Mouse (Mus musculus) limb, embryonic 14.5 days (tissue): ENCODE measurements around the gene Mvb12a. TPM values are rescaled to one million over a fixed set of nuclear protein-coding genes. Genes with fewer than 3 reads are reported as not detected.

ENCODE experiments used
- ATAC-seq: fragments of 200-750 bp; cut with Nextera tagmentation; 2 replicates; pipeline ENCODE4 v1.8.0; 2017; ENCODE audit warnings: low read depth, moderate number of reproducible peaks, moderate TSS enrichment; ENCODE audit not compliant: low FRiP score
- DNase-seq: peaks from one replicate; pipeline ENCODE4 v3.0.0-alpha.2; 2015; ENCODE audit warnings: low spot score
- H3K27ac ChIP-seq: fragments of 300-500 bp; sonication (generic); replicated peaks from 2 replicates; pipeline ENCODE4 v1.5.1; 2014; ENCODE audit warnings: low read depth, mild to moderate bottlenecking, low read length, moderate library complexity, mixed read lengths
- H3K27me3 ChIP-seq: fragments of 300-500 bp; sonication (generic); 2 replicates; pipeline ENCODE4 v1.6.1; 2014; ENCODE audit warnings: low read length, mixed read lengths; ENCODE audit not compliant: control insufficient read depth, insufficient read depth
- H3K36me3 ChIP-seq: fragments of 300-500 bp; sonication (generic); 2 replicates; pipeline ENCODE4 v1.6.1; 2014; ENCODE audit warnings: mild to moderate bottlenecking, low read length, moderate library complexity, mixed read lengths; ENCODE audit not compliant: control insufficient read depth, insufficient read depth
- H3K4me1 ChIP-seq: fragments of 300-500 bp; sonication (generic); 2 replicates; pipeline ENCODE4 v1.6.1; 2014; ENCODE audit warnings: antibody characterized with exemption, low read length, mixed read lengths; ENCODE audit not compliant: control insufficient read depth, insufficient read depth
- H3K4me2 ChIP-seq: fragments of 300-500 bp; sonication (generic); replicated peaks from 2 replicates; pipeline ENCODE4 v1.6.1; 2014; ENCODE audit warnings: low read depth, mild to moderate bottlenecking, low read length, moderate library complexity; ENCODE audit not compliant: severe bottlenecking
- H3K4me3 ChIP-seq: fragments of 300-500 bp; sonication (generic); replicated peaks from 2 replicates; pipeline ENCODE4 v1.5.1; 2014; ENCODE audit warnings: low read length
- H3K9ac ChIP-seq: fragments of 300-500 bp; sonication (generic); 2 replicates; pipeline ENCODE4 v1.6.1; 2014; ENCODE audit warnings: mild to moderate bottlenecking, low read depth, low read length, moderate library complexity; ENCODE audit not compliant: severe bottlenecking
- H3K9me3 ChIP-seq: fragments of 300-500 bp; sonication (generic); 2 replicates; pipeline ENCODE4 v1.6.1; 2016; ENCODE audit warnings: low read length; ENCODE audit not compliant: control insufficient read depth
- POLR2A ChIP-seq: fragments of 200-500 bp; IDR thresholded peaks from 2 replicates; pipeline ENCODE4 v1.8.0; 2012; ENCODE audit warnings: inconsistent platforms, mild to moderate bottlenecking, moderate library complexity, borderline replicate concordance; ENCODE audit not compliant: insufficient read depth, insufficient read length; ENCODE audit errors: extremely low read depth
- WGBS: fragments of 180-500 bp; shearing (Covaris S2); extraction: QIAGEN DNeasy Blood & Tissue Kit; methylation state at CpG from one replicate; pipeline ENCODE4 v1.1.7; 2014; 5-methylcytosine and 5-hydroxymethylcytosine counted together
- polyA plus RNA-seq, 2 experiments: library from polyadenylated mRNA; depleted of rRNA in 1 of 2; stranded (reverse) in 1 of 2; unstranded in 1 of 2; fragments of >200 nt; fragmentation: Nextera tagmentation in 1 of 2; extraction: Ambion mirVana in 1 of 2; gene quantifications; 2 replicates each; pipeline versions ENCODE4 v1.2.1 to v1.2.3; 2012 to 2014

Gene Mvb12a
- polyA plus RNA-seq, 2 experiments, result 104 to 107 TPM

DNA sequence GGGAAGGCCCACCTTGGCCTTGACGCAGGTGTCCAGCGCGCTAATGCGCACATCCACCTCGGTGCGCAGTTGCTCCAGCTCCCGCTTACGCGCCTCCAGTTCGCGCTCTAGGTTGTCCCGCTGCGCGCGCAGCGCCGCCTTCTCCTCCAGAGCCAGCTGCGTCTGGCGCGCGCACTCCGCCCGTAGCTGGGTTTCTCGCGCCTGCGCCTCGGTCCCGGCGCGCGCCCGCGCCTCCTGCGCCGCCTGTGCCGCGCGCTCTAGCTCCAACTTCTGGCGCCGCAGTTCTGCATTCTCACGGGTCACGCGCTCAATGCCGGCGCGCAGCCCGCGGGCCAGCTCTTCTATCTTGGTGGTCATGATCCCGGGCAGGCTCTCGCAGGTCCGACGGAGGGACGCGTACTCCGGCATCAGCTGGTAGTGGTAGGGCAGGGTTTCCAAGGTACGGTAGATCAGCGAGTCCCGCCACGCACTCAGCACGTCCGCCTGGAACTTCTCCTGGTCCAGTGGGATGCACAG is 35.1 kb upstream of the Mvb12a start:
- ATAC-seq (peak; percentile 75), DNase-seq (peak; percentile 91)
- H3K4me2 ChIP-seq, result peak overlapping the region; percentile 65
- H3K27me3 ChIP-seq, result peaks cover 31% of the 10 kb centered on the region
- peak overlapping the region; percentile 12; the same call in 1 of the 2 replicates for H3K9ac ChIP-seq
- TF ChIP-seq POLR2A, result no peak
- no peak overlapping the region for H3K27ac ChIP-seq
- H3K4me1 ChIP-seq, result no peaks in the 10 kb centered on the region
- 3% methylated on average over 54 of the region's 61 CpGs for WGBS
- no peaks in the 10 kb centered on the region for H3K9me3 ChIP-seq
- H3K4me3 ChIP-seq, result peak overlapping the region; percentile 38
- no peaks in the 10 kb centered on the region for H3K36me3 ChIP-seq

DNA sequence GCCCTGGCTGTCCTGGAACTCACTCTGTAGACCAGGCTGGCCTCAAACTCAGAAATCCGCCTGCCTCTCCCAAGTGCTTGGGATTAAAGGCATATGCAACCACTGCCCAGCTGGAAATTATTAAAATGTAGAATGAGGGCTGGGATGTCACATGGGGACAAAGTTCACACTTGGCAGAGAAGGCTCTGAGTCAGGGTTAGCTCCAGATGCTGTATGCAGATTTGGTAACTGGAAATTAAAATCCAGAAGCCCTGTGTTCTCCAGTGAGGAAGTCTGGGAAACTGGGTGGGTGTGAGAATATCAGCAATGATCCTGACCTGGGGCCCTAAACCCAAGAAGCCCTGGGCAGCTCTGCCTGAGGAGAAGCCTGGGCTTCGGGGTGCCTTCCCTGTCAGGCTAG is 33.4 kb upstream of the Mvb12a start:
- TF ChIP-seq POLR2A, result no peak
- Histone ChIP-seq H3K4me3 (no peak overlapping the region), H3K4me2 (no peak overlapping the region), H3K9me3 (no peaks in the 10 kb centered on the region), H3K27me3 (peaks cover 31% of the 10 kb centered on the region), H3K9ac (no peak overlapping the region), H3K36me3 (no peaks in the 10 kb centered on the region), H3K27ac (no peak overlapping the region), H3K4me1 (no peaks in the 10 kb centered on the region)
- no peak for ATAC-seq
- 47% methylated on average over 2 of the region's 2 CpGs for WGBS
- DNase-seq, result no peak

DNA sequence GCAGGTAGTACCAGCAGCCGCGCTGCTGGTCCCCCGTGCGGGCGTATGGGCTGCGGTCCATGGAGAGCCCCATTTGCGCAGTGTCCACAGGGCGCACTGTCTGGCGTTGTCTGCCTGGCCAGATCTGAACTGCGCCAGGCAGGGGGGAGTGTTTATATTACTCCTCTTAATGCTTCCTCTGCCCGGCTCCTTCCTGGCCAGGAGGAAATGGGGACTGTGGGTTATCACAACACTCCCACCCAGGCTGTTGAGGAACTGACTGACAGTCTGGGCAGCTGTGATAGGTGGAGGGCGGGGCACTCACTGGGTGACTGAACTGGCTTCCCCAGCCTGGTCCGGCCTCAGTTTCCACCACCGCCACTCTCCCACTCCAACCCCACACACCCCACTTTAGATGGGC is 31.1 kb upstream of the Mvb12a start, which contains the start of gene Plvap:
Gene Plvap (minus strand): TSS at position 109 of the 400 bp plus-strand sequence.
- peak within 1 kb of the TSS; percentile 5; the same call in 1 of the 2 replicates for H3K4me3 ChIP-seq
- H3K27ac ChIP-seq, result no peak within 1 kb of the TSS
- ATAC-seq (no peak), DNase-seq (no peak)
- peaks cover 23% of the 10 kb centered on the region for H3K27me3 ChIP-seq
- H3K9me3 ChIP-seq, result no peaks in the 10 kb centered on the region
- no peak within 1 kb of the TSS for H3K4me2 ChIP-seq
- no peak within 1 kb of the TSS for H3K9ac ChIP-seq
- 41% methylated on average over 5 of the region's 14 CpGs for WGBS
- H3K4me1 ChIP-seq, result no peaks in the 10 kb centered on the region
- no peak for TF ChIP-seq POLR2A
- H3K36me3 ChIP-seq, result no peaks in the 10 kb centered on the region

DNA sequence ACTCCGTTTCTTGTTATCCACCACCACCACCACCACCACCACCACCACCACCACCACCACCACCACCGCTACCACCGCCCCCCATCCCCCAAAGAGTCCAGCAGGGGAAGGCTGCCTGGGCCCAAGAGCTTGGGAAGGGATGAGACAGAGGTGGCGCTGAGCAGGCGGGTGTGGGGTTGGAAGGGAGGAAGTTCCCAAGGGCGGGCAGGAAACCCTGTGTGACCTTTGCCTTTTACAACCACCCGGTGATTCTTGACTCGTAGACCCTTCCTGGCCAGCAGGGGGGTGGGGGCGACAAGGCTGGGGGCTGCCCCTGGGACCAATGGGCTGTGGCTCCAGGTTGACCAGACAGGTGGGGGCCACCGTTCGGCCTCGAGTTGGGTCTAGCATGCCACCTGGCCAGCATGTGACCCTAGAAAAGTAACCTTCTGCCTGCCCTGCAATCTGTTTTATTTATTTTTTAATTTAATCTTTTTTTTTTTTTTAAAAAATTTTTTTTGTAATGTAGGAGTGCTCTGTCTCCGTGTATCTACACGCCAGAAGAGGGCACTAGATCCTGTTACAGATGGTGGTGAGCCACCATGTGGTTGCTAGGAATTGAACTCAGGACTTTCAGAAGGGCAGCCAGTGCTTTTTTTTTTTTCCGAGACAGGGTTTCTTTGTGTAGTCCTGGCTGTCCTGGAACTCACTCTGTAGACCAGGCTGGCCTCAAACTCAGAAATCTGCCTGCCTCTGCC is 29.5 kb upstream of the Mvb12a start:
- H3K4me2 ChIP-seq, result no peak overlapping the region
- no peak overlapping the region for H3K27ac ChIP-seq
- no peaks in the 10 kb centered on the region for H3K9me3 ChIP-seq
- DNase-seq (no peak), ATAC-seq (no peak)
- no peak overlapping the region for H3K9ac ChIP-seq
- no peaks in the 10 kb centered on the region for H3K4me1 ChIP-seq
- TF ChIP-seq POLR2A, result no peak
- 67% methylated on average over 13 of the region's 15 CpGs for WGBS
- no peaks in the 10 kb centered on the region for H3K36me3 ChIP-seq
- peaks cover 8% of the 10 kb centered on the region for H3K27me3 ChIP-seq
- no peak overlapping the region for H3K4me3 ChIP-seq

DNA sequence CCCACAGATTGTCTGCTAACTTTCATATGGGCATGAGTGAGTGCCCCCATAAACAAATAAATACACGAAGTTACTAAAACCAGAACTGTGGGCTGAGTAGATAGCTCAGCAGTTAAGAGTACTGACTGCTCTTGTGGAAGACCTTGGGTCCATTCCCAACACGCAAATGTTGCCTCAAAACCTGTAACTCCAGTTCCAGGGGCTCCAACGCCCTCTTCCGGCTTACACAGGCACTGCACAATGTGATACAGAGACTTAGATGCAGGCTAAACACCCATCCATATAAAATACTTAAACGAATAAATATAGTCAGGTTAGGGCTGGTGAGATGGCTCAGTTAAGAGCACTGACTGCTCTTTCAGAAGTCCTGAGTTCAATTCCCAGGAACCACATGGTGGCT is 27.7 kb upstream of the Mvb12a start:
- TF ChIP-seq POLR2A, result no peak
- no peak for ATAC-seq
- H3K4me3 ChIP-seq, result no peak overlapping the region
- H3K36me3 ChIP-seq, result no peaks in the 10 kb centered on the region
- no peak overlapping the region for H3K4me2 ChIP-seq
- 77% methylated on average over 5 of the region's 5 CpGs for WGBS
- H3K27ac ChIP-seq, result no peak overlapping the region
- DNase-seq, result no peak
- H3K4me1 ChIP-seq, result no peaks in the 10 kb centered on the region
- H3K27me3 ChIP-seq, result no peaks in the 10 kb centered on the region
- H3K9me3 ChIP-seq, result no peaks in the 10 kb centered on the region
- no peak overlapping the region for H3K9ac ChIP-seq
